Mouse (Mus musculus) heart, adult 18-20 months (tissue): ENCODE measurements around the gene Kcne3. TPM values are rescaled to one million over a fixed set of nuclear protein-coding genes. Genes with fewer than 3 reads are reported as not detected.

ENCODE experiments used
- DNase-seq, 2 experiments: peaks; one replicate each; pipeline ENCODE4 v3.0.0; 2021 to 2022; ENCODE audit warnings: mixed read lengths in 1 of 2
- long read RNA-seq, 2 experiments: library from polyadenylated mRNA; stranded (forward); transcript quantifications; one replicate each; pipeline ENCODE4 v2.0.0; 2021
- total RNA-seq, 2 experiments: library from RNA; stranded (reverse); gene quantifications; 2 replicates each; pipeline ENCODE4 v1.2.3; 2021

Kcne3 gene
- under 1 TPM; 0.59 to 0.99 TPM for total RNA-seq
- long read RNA-seq, experiment 1, result 0 reads
- long read RNA-seq, experiment 2, result 0 reads

- peak in 1 of 2 experiments; percentile 26 for DNase-seq
These were observed at the start of gene Kcne3 for GRCm38 (mm10) chr7:100176269-100176668. Gene Kcne3, plus strand, starts transcription at chr7:100176502.

- DNase-seq, result no peak
These were observed 49.8 kb upstream of the Kcne3 start for GRCm38 (mm10) chr7:100126514-100126913.

- DNase-seq, result no peak
These were observed 47.9 kb upstream of the Kcne3 start for GRCm38 (mm10) chr7:100128262-100129041.

- DNase-seq, result no peak
These were observed 45.7 kb upstream of the Kcne3 start for GRCm38 (mm10) chr7:100130592-100130991.

- no peak for DNase-seq
These were observed 43.9 kb upstream of the Kcne3 start for GRCm38 (mm10) chr7:100132379-100132778.

- peak; percentile 17 to 53 for DNase-seq
These were observed 39.3 kb upstream of the Kcne3 start for GRCm38 (mm10) chr7:100137038-100137437.

- no peak for DNase-seq
These were observed 38.2 kb upstream of the Kcne3 start for GRCm38 (mm10) chr7:100138075-100138474.

- no peak for DNase-seq
These were observed 35.7 kb upstream of the Kcne3 start for GRCm38 (mm10) chr7:100140591-100140990.

GRCm38 (mm10) chr7:100148586-100148985 is 27.7 kb upstream of the Kcne3 start:
- no peak for DNase-seq

GRCm38 (mm10) chr7:100150086-100150485 is 26.2 kb upstream of the Kcne3 start:
- peak in 1 of 2 experiments; percentile 26 for DNase-seq

GRCm38 (mm10) chr7:100150626-100151025 is 25.7 kb upstream of the Kcne3 start:
- no peak for DNase-seq

- DNase-seq, result peak in 1 of 2 experiments; percentile 13
These were observed 18.6 kb upstream of the Kcne3 start for GRCm38 (mm10) chr7:100157669-100158068.

- DNase-seq, result peak; percentile 95 to 97
These were observed 17.0 kb upstream of the Kcne3 start, which contains the start of gene Lipt2 for GRCm38 (mm10) chr7:100159105-100159841. Gene Lipt2, plus strand, starts transcription at chr7:100159277.

GRCm38 (mm10) chr7:100160006-100160405 is 16.3 kb upstream of the Kcne3 start:
- no peak for DNase-seq

- DNase-seq, result no peak
These were observed 12.8 kb upstream of the Kcne3 start for GRCm38 (mm10) chr7:100163506-100163905.

GRCm38 (mm10) chr7:100168654-100169053 is 7.6 kb upstream of the Kcne3 start:
- peak in 1 of 2 experiments; percentile 23 for DNase-seq

- DNase-seq, result no peak
These were observed 5.5 kb upstream of the Kcne3 start for GRCm38 (mm10) chr7:100170756-100171155.

GRCm38 (mm10) chr7:100178016-100178890 is 2.0 kb downstream of the Kcne3 start:
- DNase-seq, result peak; percentile 64 to 75

GRCm38 (mm10) chr7:100178891-100179233 is 2.6 kb downstream of the Kcne3 start:
- peak in 1 of 2 experiments; percentile 28 for DNase-seq

GRCm38 (mm10) chr7:100179394-100179793 is 3.1 kb downstream of the Kcne3 start:
- DNase-seq, result no peak

GRCm38 (mm10) chr7:100179836-100180407 is 3.6 kb downstream of the Kcne3 start:
- DNase-seq, result no peak

- DNase-seq, result no peak
These were observed 4.9 kb downstream of the Kcne3 start for GRCm38 (mm10) chr7:100181176-100181575.
